14 mouse cellular contexts compared by ENCODE assay signal in the genomic region with DNA sequence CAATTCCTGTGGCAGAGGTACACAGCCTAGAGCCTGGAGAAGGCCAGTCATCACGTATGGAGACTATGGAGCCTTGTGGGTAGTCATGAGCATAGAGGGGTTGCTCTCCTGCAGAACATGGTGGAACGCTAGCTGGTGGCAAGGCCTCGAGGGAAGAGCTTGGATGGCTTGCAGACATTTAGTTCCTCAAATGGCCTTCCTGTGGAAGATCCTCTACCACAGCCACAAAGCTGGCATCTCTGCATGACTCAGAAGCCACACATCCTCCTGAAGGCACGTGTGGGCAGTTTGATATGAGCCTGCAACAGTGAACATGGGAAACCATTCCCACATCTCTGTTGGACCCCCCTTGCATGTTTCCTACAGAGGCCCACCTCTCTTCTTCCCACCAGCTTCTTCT.
DNase-seq lines count a peak whose midpoint lies in the region; ATAC-seq and TF ChIP-seq lines count a peak whose summit lies in the region.
"Had no signal": no experiment of that assay in that cellular context is flagged by ENCODE, and none has a peak within 500 bp of the region (broad histone marks: within the 10 kb centered on the region; RNA-seq: fewer than 3 reads in every experiment).

No protein-coding gene starts in this region.

- CTCF ChIA-PET in Patski (lab: Charles Lee): interaction anchor here (1.3 to 3.1 kb wide), 3 partner anchors 8 to 26 kb away, joined by 3 to 14 read pairs (median 4); no protein-coding TSS in a partner anchor

- POLR2A ChIA-PET in Patski (lab: Charles Lee): no interaction called here

- H3K9ac ChIP-seq in embryonic facial prominence, embryonic 15.5 days: peak overlapping the region; percentile 0; the same call in 1 of the 2 replicates
- H3K9ac ChIP-seq in liver, embryonic 13.5 days: no peak overlapping the region
- H3K9ac ChIP-seq in forebrain, embryonic 14.5 days (ENCODE audit: low read length): no peak overlapping the region
- H3K9ac ChIP-seq: embryonic facial prominence, embryonic 13.5 days; kidney, embryonic 15.5 days; limb, embryonic 15.5 days had no signal

- in situ Hi-C loops in Patski (cut with MboI; ENCODE audit: low pct_unique_long_range_greater_than_20kb): no loop called here

- H3K9me3 ChIP-seq in embryonic facial prominence, embryonic 15.5 days (replicated peaks): no peaks in the 10 kb centered on the region
- H3K9me3 ChIP-seq in embryonic facial prominence, embryonic 10.5 days: no peaks in the 10 kb centered on the region
- H3K9me3 ChIP-seq in liver, embryonic 13.5 days (replicated peaks): no peaks in the 10 kb centered on the region
- H3K9me3 ChIP-seq in forebrain, embryonic 14.5 days (replicated peaks; ENCODE audit: control insufficient read depth, low read length): no peaks in the 10 kb centered on the region
- H3K9me3 ChIP-seq: embryonic facial prominence, embryonic 13.5 days; kidney, embryonic 15.5 days; limb, embryonic 15.5 days had no signal

- DNase-seq in embryonic facial prominence, embryonic 10.5 days (ENCODE audit: low spot score): no peak
- no peak for DNase-seq in Patski (ENCODE audit: low read depth, low spot score)
- DNase-seq in liver, embryonic 13.5 days: no peak
- peak; percentile 42 to 52 for DNase-seq in monocyte, adult 2 months (ENCODE audit: low read depth in 1 of 2, low spot score in 2 of 2)
- no peak for DNase-seq in forebrain, embryonic 14.5 days (ENCODE audit: low spot score)
- DNase-seq in adrenal gland, postnatal 36 days: no peak
- no peak for DNase-seq in Muller cell, postnatal 12 days (ENCODE audit: inconsistent ontology term)
- DNase-seq: adrenal gland, postnatal 10 days; thymus, postnatal 36 days had no signal

- no peaks in the 10 kb centered on the region for H3K27me3 ChIP-seq in embryonic facial prominence, embryonic 15.5 days
- H3K27me3 ChIP-seq in embryonic facial prominence, embryonic 10.5 days (replicated peaks; ENCODE audit: low read depth, poor library complexity, severe bottlenecking): no peaks in the 10 kb centered on the region
- no peaks in the 10 kb centered on the region for H3K27me3 ChIP-seq in Patski
- H3K27me3 ChIP-seq in liver, embryonic 13.5 days: no peaks in the 10 kb centered on the region
- H3K27me3 ChIP-seq in forebrain, embryonic 14.5 days (replicated peaks; ENCODE audit: control insufficient read depth, insufficient read depth, low read length): no peaks in the 10 kb centered on the region
- H3K27me3 ChIP-seq: embryonic facial prominence, embryonic 13.5 days; kidney, embryonic 15.5 days; limb, embryonic 15.5 days had no signal

- H3K36me3 ChIP-seq in embryonic facial prominence, embryonic 15.5 days: no peaks in the 10 kb centered on the region
- no peaks in the 10 kb centered on the region for H3K36me3 ChIP-seq in embryonic facial prominence, embryonic 10.5 days (replicated peaks)
- no peaks in the 10 kb centered on the region for H3K36me3 ChIP-seq in liver, embryonic 13.5 days
- no peaks in the 10 kb centered on the region for H3K36me3 ChIP-seq in forebrain, embryonic 14.5 days (ENCODE audit: control insufficient read depth, insufficient read depth, low read length)
- H3K36me3 ChIP-seq: embryonic facial prominence, embryonic 13.5 days; kidney, embryonic 15.5 days; limb, embryonic 15.5 days had no signal

- 77% methylated on average over 4 of the region's 4 CpGs for WGBS in embryonic facial prominence, embryonic 15.5 days
- 87% methylated on average over 4 of the region's 4 CpGs for WGBS in embryonic facial prominence, embryonic 10.5 days
- WGBS in liver, embryonic 13.5 days (ENCODE audit: insufficient replicate concordance): 18% methylated on average over 4 of the region's 4 CpGs
- WGBS in forebrain, embryonic 14.5 days: 82% methylated on average over 4 of the region's 4 CpGs

- TF ChIP-seq CTCF in Patski (IDR thresholded peaks at IDR 0.05): no peak

- no peak overlapping the region for H3K27ac ChIP-seq in embryonic facial prominence, embryonic 15.5 days (replicated peaks)
- H3K27ac ChIP-seq in embryonic facial prominence, embryonic 10.5 days (replicated peaks): no peak overlapping the region
- no peak overlapping the region for H3K27ac ChIP-seq in liver, embryonic 13.5 days
- H3K27ac ChIP-seq in forebrain, embryonic 14.5 days (ENCODE audit: low read depth, low read length): no peak overlapping the region
- H3K27ac ChIP-seq: embryonic facial prominence, embryonic 13.5 days; kidney, embryonic 15.5 days; limb, embryonic 15.5 days had no signal

- no peak overlapping the region for H3K4me3 ChIP-seq in embryonic facial prominence, embryonic 15.5 days (replicated peaks)
- H3K4me3 ChIP-seq in embryonic facial prominence, embryonic 10.5 days: no peak overlapping the region
- no peak overlapping the region for H3K4me3 ChIP-seq in liver, embryonic 13.5 days (replicated peaks)
- H3K4me3 ChIP-seq in forebrain, embryonic 14.5 days (ENCODE audit: low read depth, low read length): no peak overlapping the region
- H3K4me3 ChIP-seq: embryonic facial prominence, embryonic 13.5 days; kidney, embryonic 15.5 days; limb, embryonic 15.5 days had no signal

- ATAC-seq in embryonic facial prominence, embryonic 15.5 days (ENCODE audit: insufficient number of reproducible peaks, low FRiP score, low TSS enrichment, low read depth): no peak
- ATAC-seq in Patski: peak; percentile 71
- 0 out of 2 replicates have a peak, but pooled peaks have one; percentile 20 for ATAC-seq in liver, embryonic 13.5 days (ENCODE audit: low read depth)
- ATAC-seq in forebrain, embryonic 14.5 days: no peak
- ATAC-seq: midbrain, embryonic 16.5 days had no signal

- H3K4me1 ChIP-seq in embryonic facial prominence, embryonic 15.5 days: peaks cover 19% of the 10 kb centered on the region
- H3K4me1 ChIP-seq in embryonic facial prominence, embryonic 10.5 days: peaks cover 18% of the 10 kb centered on the region
- peaks cover 11% of the 10 kb centered on the region for H3K4me1 ChIP-seq in liver, embryonic 13.5 days (replicated peaks)
- H3K4me1 ChIP-seq in forebrain, embryonic 14.5 days (ENCODE audit: control insufficient read depth, insufficient read depth, low read length): no peaks in the 10 kb centered on the region

- H3K4me2 ChIP-seq in embryonic facial prominence, embryonic 15.5 days (replicated peaks): no peak overlapping the region
- no peak overlapping the region for H3K4me2 ChIP-seq in liver, embryonic 13.5 days
- no peak overlapping the region for H3K4me2 ChIP-seq in forebrain, embryonic 14.5 days (ENCODE audit: low read length)
- H3K4me2 ChIP-seq: embryonic facial prominence, embryonic 13.5 days; kidney, embryonic 15.5 days; limb, embryonic 15.5 days had no signal

Comparison
In these comparisons a context has a peak if more than half of its experiments do, and no peak if none do; other contexts are left out.
1. ATAC-seq: peak in Patski (single experiment) and liver, embryonic 13.5 days (single experiment); none in embryonic facial prominence, embryonic 15.5 days (single experiment) and forebrain, embryonic 14.5 days (single experiment).
2. DNase-seq: peak in monocyte, adult 2 months (2 of 2); none in embryonic facial prominence, embryonic 10.5 days (single experiment), Patski (single experiment), liver, embryonic 13.5 days (single experiment), forebrain, embryonic 14.5 days (single experiment), adrenal gland, postnatal 36 days (0 of 2) and Muller cell, postnatal 12 days (single experiment).